Mouse (Mus musculus) frontal cortex, postnatal 10 days (tissue): ENCODE measurements at regions not wholly inside any gene's neighbourhood (a gene's known extent, or its start where the extent isn't known, plus 50 kb on each side); places are given as distances from the start of the nearest gene placed in this dataset.
"Not testable (repeated sequence)": the region's sequence is repeated elsewhere in the genome, so short reads cannot be mapped to it uniquely, and the experiment has no call there.

Experiments
- DNase-seq, 2 experiments: peaks; one replicate each; pipeline ENCODE4 v3.0.0; 2022; ENCODE audit warnings: low spot score in 2 of 2, mixed read lengths in 1 of 2

DNA sequence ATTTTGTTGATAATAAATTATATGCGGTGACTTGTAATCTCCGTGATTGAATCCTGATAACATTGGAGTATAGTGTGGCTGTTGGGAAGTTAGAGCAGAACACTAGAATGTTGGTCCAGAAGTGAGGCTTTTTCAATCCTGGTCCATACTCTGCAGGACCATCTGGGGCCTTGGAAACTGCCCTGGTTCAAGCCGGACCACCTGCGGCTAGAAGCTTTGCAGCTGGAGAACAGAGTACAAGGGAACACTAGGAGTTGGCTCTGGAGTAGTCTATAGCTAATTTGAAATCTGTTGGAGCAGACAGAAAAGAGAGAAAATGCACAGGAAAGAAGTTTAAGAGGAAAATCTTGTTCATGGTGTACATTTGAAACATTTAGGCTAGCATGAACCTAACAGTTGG, 79.0 kb downstream of the Casp12 start:
- DNase-seq: no peak

DNA sequence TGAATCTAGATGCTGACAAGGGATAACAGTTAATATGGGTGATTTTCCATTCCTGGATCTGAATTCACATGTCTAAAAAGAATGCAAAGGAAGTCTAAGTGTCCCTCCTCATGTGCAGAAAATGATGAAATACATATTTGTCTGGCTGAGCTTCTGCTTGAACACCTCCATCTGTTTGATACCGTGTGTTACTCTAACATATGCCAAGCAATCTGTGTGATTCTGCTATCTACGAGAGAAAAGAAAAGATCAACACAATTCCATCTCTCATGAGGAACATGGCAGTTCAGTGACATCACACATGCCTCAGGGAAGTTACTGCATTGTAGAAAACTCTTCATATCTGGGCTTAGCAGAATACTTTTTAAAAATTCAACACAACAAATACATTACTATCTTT, 103.0 kb downstream of the Casp12 start:
- DNase-seq: no peak

DNA sequence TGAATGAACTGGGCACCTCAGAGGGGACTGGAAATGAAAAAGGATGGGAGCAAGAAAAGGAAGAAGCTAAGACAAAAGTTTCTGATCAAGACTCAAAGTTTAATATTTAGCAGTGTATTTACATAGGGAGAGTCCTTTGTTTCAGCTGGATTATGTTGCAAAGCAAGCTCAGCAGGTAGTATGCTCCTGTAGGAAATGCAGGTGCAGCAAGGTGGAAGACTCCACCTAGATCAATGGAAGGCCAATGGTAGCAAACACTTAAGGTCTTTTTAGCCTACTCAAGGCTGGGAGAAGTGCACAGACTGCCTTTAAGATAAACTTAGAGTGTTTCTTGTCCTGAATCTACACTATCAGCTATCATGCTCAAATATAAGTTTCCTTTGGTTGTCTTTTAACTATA, 111.4 kb downstream of the Casp12 start:
- no peak for DNase-seq

DNA sequence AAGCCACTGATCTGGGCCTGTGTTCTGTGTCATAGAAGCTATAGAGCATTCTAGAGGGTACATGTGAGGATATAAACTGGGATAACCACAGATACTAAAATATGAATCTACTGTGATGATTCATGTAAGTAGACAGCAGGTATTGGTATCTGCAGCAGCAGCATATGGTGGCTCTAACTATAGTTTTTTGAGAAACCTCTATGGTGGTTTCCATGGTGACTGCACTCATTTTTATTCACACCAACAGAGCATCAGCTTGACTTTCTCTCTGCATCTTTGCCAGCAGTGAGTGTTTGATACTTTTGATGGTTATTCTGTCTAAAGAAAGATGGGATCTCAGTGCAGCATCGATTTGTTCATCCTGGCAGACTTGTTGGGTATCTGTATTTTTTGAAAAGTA, 126.8 kb downstream of the Casp12 start:
- peak in 1 of 2 experiments; percentile 6 for DNase-seq

DNA sequence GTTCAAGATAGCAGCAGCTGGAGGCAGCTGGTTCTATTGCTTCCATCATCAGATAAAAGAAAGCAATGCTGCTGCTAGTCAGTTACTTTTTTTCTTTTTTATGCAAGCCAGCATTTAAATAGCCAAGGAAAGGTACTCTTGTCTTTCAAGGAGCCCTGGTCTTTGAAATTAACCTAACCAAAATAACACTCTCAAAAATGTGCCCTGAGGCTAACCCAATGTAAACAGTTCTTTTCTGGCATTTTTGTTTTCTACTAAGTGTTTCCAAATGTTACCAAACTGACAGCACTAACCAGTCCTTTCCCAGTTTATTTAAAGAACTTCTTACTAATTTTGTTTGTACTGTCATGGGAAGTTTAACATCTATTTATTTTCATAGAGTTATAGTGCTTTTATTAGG, 129.0 kb downstream of the Casp12 start:
- DNase-seq: no peak

DNA sequence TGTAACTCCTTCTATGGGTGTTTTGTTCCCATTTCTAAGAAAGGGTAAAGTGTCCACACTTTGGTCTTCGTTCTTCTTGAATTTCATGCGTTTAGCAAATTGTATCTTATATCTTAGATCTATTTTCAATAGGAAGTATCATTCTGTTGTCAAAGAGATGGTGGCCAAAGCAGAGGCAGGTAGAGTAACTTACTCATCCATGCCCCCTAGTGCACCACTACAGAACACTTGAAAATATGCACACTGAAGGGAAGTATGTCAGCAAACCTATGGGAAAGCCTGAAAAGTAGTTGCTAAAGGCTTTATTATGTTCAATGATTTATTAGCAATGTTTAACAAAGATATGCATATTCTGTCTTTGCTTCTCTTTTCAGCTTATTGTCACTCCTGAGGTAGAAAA, 140.0 kb downstream of the Casp12 start:
- DNase-seq: no peak

DNA sequence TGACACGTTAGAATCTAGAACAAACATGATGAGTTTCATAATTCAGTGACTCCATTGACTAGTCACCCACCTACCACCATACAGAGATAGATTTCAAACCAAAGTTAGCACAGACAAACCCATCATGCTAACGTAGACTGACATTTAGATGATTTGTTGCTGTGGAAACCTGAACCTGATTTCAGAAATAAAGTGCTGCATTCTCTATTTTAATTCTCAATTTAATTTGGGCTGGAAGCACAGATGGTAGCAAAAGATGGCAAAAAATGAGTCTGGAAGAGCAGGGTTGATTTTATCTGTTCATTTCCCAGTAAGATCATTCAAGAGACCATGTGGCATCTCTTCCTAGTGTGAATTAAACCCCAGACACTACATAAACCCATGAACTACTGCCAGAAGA, 151.6 kb downstream of the Casp12 start:
- DNase-seq: no peak

DNA sequence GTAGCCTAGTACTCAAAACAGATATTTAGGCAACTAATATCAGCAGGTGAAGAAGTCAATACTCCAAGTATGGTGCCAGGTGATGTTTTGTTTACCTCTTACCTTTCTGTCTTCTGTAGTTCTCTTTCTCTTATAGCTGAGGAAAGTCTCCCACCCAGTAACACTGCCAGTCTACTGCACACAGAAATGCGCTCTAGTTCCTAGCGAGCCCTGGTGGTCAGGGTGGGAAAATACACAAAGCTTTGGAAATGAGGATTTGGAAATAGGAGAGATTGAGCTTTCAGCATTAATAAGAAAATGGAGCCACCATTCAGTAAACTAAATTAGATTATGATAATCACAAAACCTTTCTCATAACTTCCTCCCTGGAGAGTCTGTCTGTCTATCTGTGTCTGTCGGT, 153.1 kb downstream of the Casp12 start:
- no peak for DNase-seq

DNA sequence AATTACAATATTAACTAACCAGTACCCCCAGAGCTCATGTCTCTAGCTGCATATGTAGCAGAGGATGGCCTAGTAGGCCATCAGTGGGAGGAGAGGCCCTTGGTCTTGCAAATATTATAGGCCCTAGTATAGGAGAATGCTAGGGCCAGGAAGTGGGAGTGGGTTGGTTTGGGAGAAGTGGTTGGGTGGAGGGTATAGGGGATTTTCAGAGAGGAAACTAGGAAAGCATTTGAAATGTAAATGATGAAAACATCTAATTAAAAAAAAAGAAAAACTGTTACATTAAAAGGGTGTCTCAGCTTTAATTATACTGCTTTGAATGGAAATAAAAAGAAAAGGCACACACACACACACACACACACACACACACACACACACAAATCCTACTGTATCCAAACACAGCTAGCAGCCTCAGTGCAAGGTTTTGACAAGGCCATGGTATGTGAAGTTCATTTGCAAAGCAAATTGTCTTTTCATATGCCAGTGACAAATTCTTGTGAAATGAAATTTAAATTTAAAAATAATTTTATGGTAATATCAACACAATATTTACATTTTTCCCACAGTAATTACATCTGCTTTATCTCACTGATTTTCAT, 180.6 kb downstream of the Casp12 start:
- no peak for DNase-seq

DNA sequence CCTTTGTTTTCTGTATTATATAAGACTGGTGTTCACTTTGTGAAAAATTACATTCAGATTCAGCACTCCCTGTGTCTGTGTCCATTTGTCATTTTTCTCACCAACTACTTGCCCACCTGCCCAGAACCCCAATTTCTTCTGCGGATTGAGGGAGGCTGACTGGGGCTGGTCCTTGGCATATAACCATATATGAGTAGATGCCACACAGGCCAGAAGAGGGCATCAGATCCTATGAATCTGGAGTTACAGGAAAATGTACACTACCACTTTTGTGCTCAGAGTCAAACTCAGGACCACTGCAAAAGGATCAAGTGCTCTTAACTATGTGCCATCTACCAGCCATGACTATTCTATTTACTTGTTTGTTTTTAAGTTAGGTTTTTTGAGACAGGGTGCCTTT, 197.4 kb downstream of the Casp12 start:
- no peak for DNase-seq

DNA sequence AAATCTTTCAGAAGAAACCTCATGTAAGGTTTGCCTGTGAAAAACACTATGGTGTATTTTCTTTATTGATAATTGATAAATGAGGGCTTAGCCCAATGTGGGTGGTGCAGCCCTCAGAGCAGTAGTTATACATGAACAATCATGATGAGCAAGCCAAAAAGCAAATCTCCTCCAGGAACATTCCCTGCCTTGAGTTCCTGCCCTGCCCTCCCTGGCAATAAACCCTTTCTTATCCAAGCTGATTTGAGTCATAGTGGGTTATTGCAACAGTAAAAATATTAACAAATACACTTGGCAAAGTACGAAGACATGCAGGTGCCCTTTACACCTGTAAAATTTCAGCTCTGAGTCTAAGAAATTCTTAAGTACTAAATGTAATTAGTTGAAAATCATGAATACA, 229.8 kb downstream of the Casp12 start:
- no peak for DNase-seq

DNA sequence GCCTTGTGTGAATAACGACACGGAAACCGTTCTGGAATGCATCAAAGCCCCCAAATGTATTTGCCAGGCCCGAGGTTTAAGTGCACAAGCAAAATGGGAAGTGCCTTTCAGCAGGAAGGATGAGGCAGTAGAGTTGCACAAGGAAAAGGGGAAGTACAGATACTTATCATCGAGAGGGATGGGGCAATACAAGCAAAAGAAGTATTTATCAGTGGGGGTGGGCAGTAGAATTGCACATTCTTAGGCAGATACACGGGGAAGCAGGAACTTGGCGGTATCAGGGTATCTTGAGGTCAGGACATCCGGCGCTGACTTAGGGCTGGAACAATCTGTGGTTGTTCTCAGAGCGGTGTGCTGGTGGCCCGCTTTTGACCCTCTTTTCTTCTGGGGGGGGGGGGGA, 232.9 kb downstream of the Casp12 start:
- DNase-seq: not testable (repeated sequence)

DNA sequence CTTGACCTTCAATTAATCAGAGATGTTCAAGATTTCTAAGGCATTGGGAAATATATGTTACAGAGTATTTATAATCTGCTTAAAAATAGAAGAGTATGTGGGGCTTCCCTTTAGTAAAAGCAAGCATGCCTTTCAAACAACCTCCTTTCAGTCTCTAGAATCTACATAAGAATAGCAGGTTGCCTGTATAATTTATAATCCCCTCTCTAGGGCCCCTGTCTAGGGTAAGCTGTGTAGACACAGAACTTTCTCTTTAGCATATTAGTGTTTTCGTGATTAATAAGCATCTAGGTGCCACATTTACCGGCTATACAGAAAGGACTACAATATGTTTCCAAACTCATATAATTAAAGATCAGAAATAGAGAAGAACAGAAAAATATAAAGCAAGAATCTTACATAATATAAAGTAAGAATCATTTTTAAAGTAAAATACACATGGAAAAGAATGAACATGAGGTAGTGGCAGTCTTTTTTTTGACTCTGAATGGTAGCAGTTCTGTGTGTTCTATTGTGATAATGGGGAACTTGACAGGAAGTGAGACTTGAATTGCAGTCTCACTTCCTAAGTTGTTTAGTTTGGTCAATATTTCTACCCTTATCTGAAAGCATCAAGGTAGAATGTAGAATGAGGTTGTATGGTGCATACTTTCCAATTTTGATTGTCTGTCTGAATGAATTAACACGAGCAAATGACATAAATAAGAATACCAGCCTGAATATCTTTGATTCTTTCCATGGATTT, 250.8 kb downstream of the Casp12 start:
- DNase-seq: no peak

DNA sequence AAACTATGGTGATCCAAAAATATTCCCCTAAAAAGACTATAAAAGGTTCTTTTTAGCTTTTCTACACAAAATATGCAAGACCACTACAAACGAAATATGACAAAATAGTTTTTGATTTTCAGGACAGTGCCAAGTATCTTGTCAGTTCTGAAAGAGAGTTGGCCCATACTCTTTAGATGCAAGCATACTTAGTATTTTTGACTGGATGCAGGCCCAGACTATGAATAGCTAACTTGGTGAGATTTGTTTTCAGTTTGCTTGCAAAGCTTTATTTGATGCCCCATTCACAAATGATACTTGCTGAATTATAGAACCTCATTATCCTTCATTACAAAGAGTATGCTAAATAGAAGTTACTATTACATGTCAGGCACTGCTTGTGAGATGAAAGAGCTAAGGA, 258.8 kb downstream of the Casp12 start:
- no peak for DNase-seq

DNA sequence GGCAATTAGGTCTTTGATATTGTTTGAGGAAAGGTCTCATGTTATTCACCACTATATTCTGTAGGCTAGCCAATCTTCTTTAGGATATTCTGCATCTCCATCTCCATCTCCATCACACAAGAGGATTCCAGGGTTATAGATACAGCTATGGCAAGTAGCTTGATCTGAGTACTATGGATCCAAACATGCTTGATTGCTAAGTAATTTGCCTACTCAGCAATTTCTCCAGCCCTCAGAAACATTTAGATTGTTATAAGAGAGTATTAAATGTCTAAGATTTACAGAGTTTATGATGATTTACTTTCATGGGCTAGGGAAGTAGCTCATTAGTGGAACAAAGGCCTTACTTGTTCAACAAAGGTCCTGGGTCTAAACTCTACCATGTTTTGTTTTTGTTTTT, 259.8 kb downstream of the Casp12 start:
- DNase-seq: no peak

DNA sequence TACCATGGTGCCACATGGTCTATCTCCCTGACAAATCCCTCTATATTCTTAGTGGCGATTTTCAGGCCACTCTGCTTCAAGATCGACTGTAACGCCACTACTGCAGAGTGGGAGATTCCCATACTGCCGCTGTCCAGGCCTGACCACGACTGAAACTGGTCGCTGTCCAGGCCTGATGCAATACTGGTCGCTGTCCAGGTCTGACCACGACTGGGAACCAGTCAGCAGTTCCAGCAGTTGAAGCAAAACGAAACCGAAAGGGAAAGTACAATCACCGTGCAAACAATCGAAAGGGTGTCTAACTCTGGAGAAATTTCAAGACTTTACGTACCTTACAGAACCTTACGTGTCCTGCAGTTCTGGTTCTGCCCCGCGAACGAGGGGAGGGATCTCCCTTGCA, 271.5 kb downstream of the Casp12 start:
- no peak for DNase-seq

DNA sequence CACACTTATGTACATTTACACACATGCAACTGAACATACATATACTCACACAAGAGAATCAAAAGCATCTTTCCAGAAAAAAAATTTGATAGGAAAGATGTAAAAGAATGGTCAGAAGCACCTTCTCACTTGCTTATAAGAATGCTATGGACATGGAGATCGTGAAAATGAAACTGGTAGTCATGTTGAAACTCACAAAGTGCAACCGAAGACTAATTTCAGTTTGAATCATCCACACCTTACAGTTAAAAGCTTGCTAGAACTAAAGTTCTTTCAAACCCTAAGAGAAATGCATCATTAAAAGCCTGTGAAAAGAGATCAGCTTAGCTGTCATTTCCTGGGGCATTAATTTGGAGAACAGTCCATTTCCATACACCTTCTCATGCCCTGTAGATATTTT, 278.2 kb downstream of the Casp12 start:
- no peak for DNase-seq

DNA sequence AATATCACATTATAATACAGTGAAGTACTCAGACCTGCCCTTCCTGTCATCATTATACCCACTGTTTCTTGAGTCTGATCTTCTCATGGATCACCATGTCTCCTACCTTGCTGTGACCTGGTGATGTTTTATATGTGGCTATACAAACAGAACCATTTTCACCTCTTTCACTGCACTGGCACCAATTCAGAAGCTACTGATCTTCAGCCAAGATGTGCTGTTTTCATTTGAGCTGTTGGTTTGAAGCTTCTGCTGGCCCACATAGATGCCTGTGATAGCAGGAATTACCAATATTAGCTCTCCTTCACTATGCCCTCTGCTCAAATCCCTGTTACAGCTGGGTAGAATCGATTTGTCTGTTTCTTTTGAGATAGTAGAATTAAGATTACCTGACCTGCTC, 282.3 kb downstream of the Casp12 start:
- DNase-seq: no peak

DNA sequence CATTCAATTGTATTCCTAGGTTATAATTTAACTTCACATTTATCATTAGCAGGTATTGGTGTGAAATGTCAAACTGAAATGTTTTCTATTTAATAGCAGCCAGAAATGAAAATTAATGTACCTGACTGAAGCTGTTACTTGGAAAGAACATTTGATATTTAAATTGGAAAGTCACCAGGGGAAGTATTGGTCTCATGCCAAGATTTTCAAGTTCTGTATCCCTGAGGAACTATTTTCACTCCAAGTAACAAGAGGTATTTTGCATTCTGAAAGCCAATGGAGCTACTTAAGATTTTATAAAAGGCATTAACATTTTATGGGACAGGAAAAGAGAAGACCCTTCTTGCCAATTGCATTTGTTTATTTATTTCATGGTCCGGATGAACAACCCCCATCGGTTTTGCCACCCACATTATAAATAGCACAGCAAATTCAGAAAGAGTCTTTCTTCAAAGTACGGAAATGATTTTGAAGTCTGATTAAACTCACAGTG, 289.3 kb downstream of the Casp12 start:
- no peak for DNase-seq

DNA sequence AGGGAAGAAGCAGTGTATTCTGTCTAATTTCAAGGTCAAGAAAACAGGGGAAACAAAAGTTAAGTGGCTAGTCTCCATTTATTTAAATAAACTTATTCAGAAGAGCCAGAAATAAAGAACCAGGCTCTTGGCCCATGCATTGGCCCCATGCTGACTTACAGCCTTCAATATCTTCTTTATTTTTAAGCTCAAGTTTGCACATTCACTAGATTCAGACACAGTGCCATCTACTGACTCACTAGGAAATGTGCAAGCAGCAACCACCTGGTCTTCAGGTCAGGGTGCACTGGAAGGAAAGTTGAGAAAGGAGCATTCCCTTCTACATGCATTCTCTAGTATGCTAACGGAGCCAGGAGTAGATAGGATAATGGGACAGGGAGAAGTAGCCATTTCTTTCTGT, 289.7 kb downstream of the Casp12 start:
- DNase-seq: no peak

DNA sequence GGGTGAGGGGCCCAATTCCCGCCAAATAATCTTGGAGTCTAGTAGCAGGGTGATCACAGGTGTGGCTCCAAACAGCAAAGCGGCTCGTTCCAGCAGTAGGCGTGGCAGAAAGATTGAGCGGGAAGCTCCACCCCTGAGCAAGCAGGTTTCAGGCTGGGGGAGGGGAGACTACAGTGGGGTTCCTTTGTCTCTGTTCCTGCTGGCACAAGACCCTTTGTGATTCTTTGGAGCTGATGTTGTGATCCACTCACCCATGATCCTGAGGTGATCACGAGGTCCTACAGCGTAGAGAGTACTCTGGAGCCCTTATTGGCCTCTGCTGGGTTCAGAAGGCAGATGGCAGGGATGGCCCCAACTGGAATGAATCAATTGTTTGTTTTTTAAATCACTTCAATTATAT, 318.7 kb downstream of the Casp12 start:
- no peak for DNase-seq

DNA sequence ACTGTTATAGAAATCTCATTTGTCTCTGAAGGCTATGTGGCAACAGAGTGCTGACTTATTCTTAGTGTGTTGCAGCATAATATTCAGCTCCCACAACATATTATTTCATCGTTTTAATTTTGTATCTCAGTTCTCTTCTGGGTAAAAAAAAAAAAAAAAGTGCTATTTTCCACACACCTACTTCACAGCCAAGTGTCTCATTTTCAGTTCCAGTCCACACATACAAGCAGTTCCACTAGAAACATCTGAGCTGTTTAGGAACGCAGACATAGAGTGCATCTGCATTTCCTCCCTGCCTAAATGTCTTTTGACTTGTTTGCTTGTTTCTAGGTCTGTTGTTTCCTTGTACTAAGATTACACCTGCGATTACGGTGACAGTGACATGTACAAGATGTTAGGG, 328.3 kb downstream of the Casp12 start:
- DNase-seq: no peak

DNA sequence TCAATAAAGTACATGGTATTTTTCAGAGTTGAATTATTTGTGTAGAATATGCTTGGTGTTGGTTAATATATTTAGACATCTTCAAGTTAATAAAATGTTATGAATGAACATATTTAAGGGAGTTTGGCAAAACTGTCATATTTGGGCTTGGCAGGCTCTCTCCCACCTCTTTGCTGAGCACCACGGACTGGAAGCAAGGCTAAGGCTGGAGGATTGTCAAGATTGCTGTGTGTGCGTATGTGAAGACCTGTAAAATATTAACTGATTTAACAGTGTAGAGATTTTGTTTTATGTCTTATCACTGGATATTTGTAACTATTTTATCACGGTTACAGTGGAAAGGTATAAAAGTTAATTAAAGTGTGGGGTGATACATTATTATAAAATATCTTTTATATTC, 363.3 kb downstream of the Casp12 start:
- no peak for DNase-seq

DNA sequence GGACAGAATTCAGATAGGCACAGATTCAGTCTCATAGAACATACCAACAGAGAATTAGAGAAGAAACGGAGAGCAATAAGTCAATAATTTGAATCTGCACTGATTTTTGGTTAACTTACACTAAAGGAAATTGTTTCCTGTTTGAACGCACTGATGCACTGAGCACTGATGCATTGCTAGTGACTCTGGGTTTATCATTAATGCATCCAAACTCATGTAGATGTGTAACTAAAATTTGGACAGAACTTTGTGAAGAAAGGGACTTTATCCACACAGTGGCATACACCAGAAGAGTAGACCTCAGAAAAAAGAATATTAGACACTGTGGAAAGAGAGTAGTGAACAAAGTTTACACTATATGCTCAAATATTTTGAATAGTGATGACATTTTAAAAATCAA, 364.2 kb downstream of the Casp12 start:
- no peak for DNase-seq
